Mouse (Mus musculus) limb, embryonic 15.5 days (tissue): Measurements from ENCODE around the gene Mlycd. TPM values are rescaled to one million over a fixed set of nuclear protein-coding genes. Genes with fewer than 3 reads are reported as not detected.
A peak's percentile ranks its signal among the peaks of the same experiment; 100 is the strongest.
"Not testable (repeated sequence)": the region's sequence is repeated elsewhere in the genome, so short reads cannot be mapped to it uniquely, and the experiment has no call there.

Experiments
- ATAC-seq: fragments of 200-750 bp; cut with Nextera tagmentation; 2 replicates; pipeline ENCODE4 v1.8.0; 2017; ENCODE audit warnings: low read depth, moderate TSS enrichment; ENCODE audit not compliant: insufficient number of reproducible peaks, low FRiP score, low TSS enrichment
- H3K27ac ChIP-seq: fragments of 300-500 bp; sonication (generic); 2 replicates; pipeline ENCODE4 v1.5.1; 2015; ENCODE audit warnings: moderate library complexity, mild to moderate bottlenecking, inconsistent platforms
- H3K27me3 ChIP-seq: fragments of 300-500 bp; sonication (generic); 2 replicates; pipeline ENCODE4 v1.6.1; 2015; ENCODE audit warnings: inconsistent platforms
- H3K36me3 ChIP-seq: fragments of 300-500 bp; sonication (generic); 2 replicates; pipeline ENCODE4 v1.6.1; 2015; ENCODE audit warnings: inconsistent platforms
- H3K4me1 ChIP-seq: fragments of 300-500 bp; sonication (generic); 2 replicates; pipeline ENCODE4 v1.6.1; 2015; ENCODE audit warnings: inconsistent platforms
- H3K4me2 ChIP-seq: fragments of 300-500 bp; sonication (generic); 2 replicates; pipeline ENCODE4 v1.6.1; 2015; ENCODE audit warnings: mild to moderate bottlenecking, inconsistent platforms
- H3K4me3 ChIP-seq: fragments of 300-500 bp; sonication (generic); 2 replicates; pipeline ENCODE4 v1.5.1; 2015; ENCODE audit warnings: mild to moderate bottlenecking, inconsistent platforms
- H3K9ac ChIP-seq: fragments of 300-500 bp; sonication (generic); 2 replicates; pipeline ENCODE4 v1.6.1; 2015; ENCODE audit warnings: inconsistent platforms
- H3K9me3 ChIP-seq: fragments of 300-500 bp; sonication (generic); 2 replicates; pipeline ENCODE4 v1.6.1; 2016; ENCODE audit warnings: inconsistent platforms
- WGBS: fragments of 180-500 bp; shearing (Covaris S2); methylation state at CpG from one replicate; pipeline ENCODE4 v1.1.7; 2015; 5-methylcytosine and 5-hydroxymethylcytosine counted together
- polyA plus RNA-seq: library from polyadenylated mRNA; unstranded; fragments of >200 nt; fragmentation: Nextera tagmentation; extraction: Ambion mirVana; gene quantifications from 2 replicates; pipeline ENCODE4 v1.2.1, GENCODE M21; 2015

The Mlycd gene
- 11.9 and 12.9 TPM in 2 replicates for polyA plus RNA-seq

- WGBS = under 1% methylated on average over 44 of the region's 44 CpGs
- H3K36me3 ChIP-seq = 0 out of 2 replicates have a peak, but pooled peaks cover 6% of the 10 kb centered on the region
- ATAC-seq = peak; percentile 85
- peak within 1 kb of the TSS; percentile 97 for H3K4me2 ChIP-seq
- H3K4me1 ChIP-seq = peaks cover 14% of the 10 kb centered on the region
- peak within 1 kb of the TSS; percentile 78 for H3K27ac ChIP-seq
- no peaks in the 10 kb centered on the region for H3K9me3 ChIP-seq
- peak within 1 kb of the TSS; percentile 79 for H3K9ac ChIP-seq
- peak within 1 kb of the TSS; percentile 83 for H3K4me3 ChIP-seq
- peaks cover 9% of the 10 kb centered on the region for H3K27me3 ChIP-seq
Measured at GRCm38 (mm10) chr8:119394524-119395026, at the start of gene Mlycd. Gene Mlycd (plus strand): TSS chr8:119394878.

- H3K27ac ChIP-seq = peak overlapping the region; percentile 50; the same call in 1 of the 2 replicates
- no peaks in the 10 kb centered on the region for H3K27me3 ChIP-seq
- ATAC-seq = no peak
- H3K9ac ChIP-seq = peak overlapping the region; percentile 86
- no peaks in the 10 kb centered on the region for H3K9me3 ChIP-seq
- H3K4me2 ChIP-seq = peak overlapping the region; percentile 66
- peak overlapping the region; percentile 92 for H3K4me3 ChIP-seq
- 49% methylated on average over 22 of the region's 22 CpGs for WGBS
- peaks cover 10% of the 10 kb centered on the region for H3K4me1 ChIP-seq
- H3K36me3 ChIP-seq = peaks cover 35% of the 10 kb centered on the region
Measured at GRCm38 (mm10) chr8:119345029-119345682, 49.5 kb upstream of the Mlycd start.

GRCm38 (mm10) chr8:119345683-119346075, 49.0 kb upstream of the Mlycd start:
- ATAC-seq = no peak
- Histone ChIP-seq H3K4me3 (peak overlapping the region; percentile 92), H3K9ac (no peak overlapping the region), H3K9me3 (no peaks in the 10 kb centered on the region), H3K36me3 (peaks cover 40% of the 10 kb centered on the region), H3K27me3 (no peaks in the 10 kb centered on the region), H3K4me1 (peaks cover 10% of the 10 kb centered on the region), H3K4me2 (peak overlapping the region; percentile 66), H3K27ac (no peak overlapping the region)
- WGBS = 85% methylated on average over 15 of the region's 15 CpGs

GRCm38 (mm10) chr8:119351647-119352046, 43.0 kb upstream of the Mlycd start:
- Histone ChIP-seq H3K27me3 (no peaks in the 10 kb centered on the region), H3K27ac (no peak overlapping the region), H3K36me3 (peaks cover 47% of the 10 kb centered on the region), H3K4me3 (no peak overlapping the region), H3K4me2 (no peak overlapping the region), H3K9ac (no peak overlapping the region), H3K4me1 (no peaks in the 10 kb centered on the region), H3K9me3 (no peaks in the 10 kb centered on the region)
- no peak for ATAC-seq
- 93% methylated on average over 19 of the region's 19 CpGs for WGBS

GRCm38 (mm10) chr8:119352977-119353658, 41.6 kb upstream of the Mlycd start:
- no peak overlapping the region for H3K4me3 ChIP-seq
- peaks cover 32% of the 10 kb centered on the region for H3K36me3 ChIP-seq
- H3K4me2 ChIP-seq = no peak overlapping the region
- H3K27me3 ChIP-seq = no peaks in the 10 kb centered on the region
- 79% methylated on average over 10 of the region's 10 CpGs for WGBS
- no peak overlapping the region for H3K27ac ChIP-seq
- H3K9ac ChIP-seq = no peak overlapping the region
- H3K9me3 ChIP-seq = no peaks in the 10 kb centered on the region
- no peak for ATAC-seq
- no peaks in the 10 kb centered on the region for H3K4me1 ChIP-seq

GRCm38 (mm10) chr8:119353659-119354023, 41.0 kb upstream of the Mlycd start:
- no peak overlapping the region for H3K27ac ChIP-seq
- WGBS = 81% methylated on average over 6 of the region's 6 CpGs
- H3K9ac ChIP-seq = no peak overlapping the region

GRCm38 (mm10) chr8:119356631-119357030, 38.0 kb upstream of the Mlycd start:
- not testable (repeated sequence) for H3K27ac ChIP-seq, H3K4me2 ChIP-seq, H3K27me3 ChIP-seq, H3K9me3 ChIP-seq, H3K4me1 ChIP-seq, H3K4me3 ChIP-seq, H3K36me3 ChIP-seq, ATAC-seq, H3K9ac ChIP-seq
- 71% methylated on average over 5 of the region's 5 CpGs for WGBS

More at GRCm38 (mm10) chr8:119353659-119354023, 41.0 kb upstream of the Mlycd start:
- Histone ChIP-seq H3K27me3 (no peaks in the 10 kb centered on the region), H3K4me1 (no peaks in the 10 kb centered on the region), H3K4me3 (no peak overlapping the region), H3K36me3 (peaks cover 27% of the 10 kb centered on the region), H3K9me3 (no peaks in the 10 kb centered on the region), H3K4me2 (no peak overlapping the region)
- no peak for ATAC-seq

- Histone ChIP-seq H3K4me3 (no peak overlapping the region), H3K4me1 (no peaks in the 10 kb centered on the region), H3K27me3 (no peaks in the 10 kb centered on the region), H3K9ac (no peak overlapping the region), H3K9me3 (no peaks in the 10 kb centered on the region), H3K36me3 (no peaks in the 10 kb centered on the region), H3K27ac (no peak overlapping the region), H3K4me2 (no peak overlapping the region)
- ATAC-seq = no peak
- 42% methylated on average over 7 of the region's 7 CpGs for WGBS
Measured at GRCm38 (mm10) chr8:119358175-119358574, 36.5 kb upstream of the Mlycd start.

- Histone ChIP-seq H3K27ac (no peak overlapping the region), H3K4me2 (no peak overlapping the region), H3K9me3 (no peaks in the 10 kb centered on the region), H3K27me3 (no peaks in the 10 kb centered on the region), H3K4me3 (no peak overlapping the region), H3K36me3 (no peaks in the 10 kb centered on the region), H3K4me1 (no peaks in the 10 kb centered on the region), H3K9ac (no peak overlapping the region)
- no peak for ATAC-seq
- WGBS = 42% methylated on average over 14 of the region's 14 CpGs
Measured at GRCm38 (mm10) chr8:119358836-119359235, 35.8 kb upstream of the Mlycd start.

- no peak overlapping the region for H3K9ac ChIP-seq
- no peaks in the 10 kb centered on the region for H3K27me3 ChIP-seq
- no peaks in the 10 kb centered on the region for H3K36me3 ChIP-seq
- no peak overlapping the region for H3K4me2 ChIP-seq
- no peaks in the 10 kb centered on the region for H3K9me3 ChIP-seq
- 65% methylated on average over 8 of the region's 8 CpGs for WGBS
- H3K4me3 ChIP-seq = no peak overlapping the region
- no peak overlapping the region for H3K27ac ChIP-seq
- ATAC-seq = no peak
- H3K4me1 ChIP-seq = no peaks in the 10 kb centered on the region
Measured at GRCm38 (mm10) chr8:119360686-119361295, 33.9 kb upstream of the Mlycd start.

- H3K9ac ChIP-seq, H3K9me3 ChIP-seq, ATAC-seq, H3K4me3 ChIP-seq, H3K36me3 ChIP-seq, H3K4me1 ChIP-seq, H3K27ac ChIP-seq, H3K4me2 ChIP-seq, H3K27me3 ChIP-seq: not testable (repeated sequence)
- 85% methylated on average over 9 of the region's 9 CpGs for WGBS
Measured at GRCm38 (mm10) chr8:119374716-119375115, 20.0 kb upstream of the Mlycd start.

- H3K27me3 ChIP-seq = peaks cover 4% of the 10 kb centered on the region; the same call in 1 of the 2 replicates
- H3K4me1 ChIP-seq = no peaks in the 10 kb centered on the region
- H3K36me3 ChIP-seq = no peaks in the 10 kb centered on the region
- H3K9ac ChIP-seq = no peak overlapping the region
- H3K9me3 ChIP-seq = no peaks in the 10 kb centered on the region
- H3K4me2 ChIP-seq = no peak overlapping the region
- H3K27ac ChIP-seq = no peak overlapping the region
- no peak overlapping the region for H3K4me3 ChIP-seq
- 79% methylated on average over 7 of the region's 7 CpGs for WGBS
- ATAC-seq = no peak
Measured at GRCm38 (mm10) chr8:119378476-119378875, 16.2 kb upstream of the Mlycd start.
